Mouse (Mus musculus) heart, postnatal 0 days (tissue): ENCODE measurements at regions not wholly inside any gene's neighbourhood (a gene's known extent, or its start where the extent isn't known, plus 50 kb on each side); places are given as distances from the start of the nearest gene placed in this dataset.

Experiments used
- CTCF ChIP-seq: IDR thresholded peaks from 2 replicates; pipeline ENCODE4 v1.5.1; 2016; ENCODE audit warnings: antibody characterized with exemption, control low read depth, low read depth
- EP300 ChIP-seq: IDR thresholded peaks from 2 replicates; pipeline ENCODE4 v1.6.1; 2016; ENCODE audit warnings: antibody characterized with exemption, low read depth

GRCm38 (mm10) chr13:110569180-110569512 is 174.3 kb downstream of the Plk2 start:
- TF ChIP-seq EP300 (no peak), CTCF (no peak)
